Mouse (Mus musculus) intestine, embryonic 14.5 days (tissue): Measurements from ENCODE around the gene Rapsn. TPM values are rescaled to one million over a fixed set of nuclear protein-coding genes. Genes with fewer than 3 reads are reported as not detected.
A peak's percentile ranks its signal among the peaks of the same experiment; 100 is the strongest.

Experiments
- ATAC-seq: fragments of 200-750 bp; cut with Nextera tagmentation; replicated peaks from 2 replicates; pipeline ENCODE4 v1.8.0; 2017; ENCODE audit warnings: low read depth, moderate number of reproducible peaks, moderate TSS enrichment, moderate library complexity; ENCODE audit not compliant: low FRiP score, low TSS enrichment
- DNase-seq: peaks from one replicate; pipeline ENCODE4 v3.0.0-alpha.2; 2018; ENCODE audit warnings: low spot score
- H3K27ac ChIP-seq: fragments of 300-500 bp; sonication (generic); 2 replicates; pipeline ENCODE4 v1.5.1; 2014; ENCODE audit warnings: low read depth, mild to moderate bottlenecking, control low read depth
- H3K27me3 ChIP-seq: fragments of 300-500 bp; sonication (generic); replicated peaks from 2 replicates; pipeline ENCODE4 v1.6.1; 2014; ENCODE audit warnings: low read length, control low read depth; ENCODE audit not compliant: control insufficient read depth, insufficient read depth
- H3K36me3 ChIP-seq: fragments of 300-500 bp; sonication (generic); 2 replicates; pipeline ENCODE4 v1.6.1; 2014; ENCODE audit warnings: low read length, control low read depth; ENCODE audit not compliant: control insufficient read depth, insufficient read depth
- H3K4me1 ChIP-seq: fragments of 300-500 bp; sonication (generic); replicated peaks from 2 replicates; pipeline ENCODE4 v1.6.1; 2014; ENCODE audit warnings: low read length, control low read depth, mixed read lengths; ENCODE audit not compliant: control insufficient read depth, insufficient read depth
- H3K4me2 ChIP-seq: fragments of 300-500 bp; sonication (generic); 2 replicates; pipeline ENCODE4 v1.6.1; 2014; ENCODE audit warnings: low read length
- H3K4me3 ChIP-seq: fragments of 300-500 bp; sonication (generic); 2 replicates; pipeline ENCODE4 v1.5.1; 2014; ENCODE audit warnings: low read depth, low read length, control low read depth, mixed read lengths
- H3K9ac ChIP-seq: fragments of 300-500 bp; sonication (generic); 2 replicates; pipeline ENCODE4 v1.6.1; 2014; ENCODE audit warnings: mild to moderate bottlenecking, low read length
- H3K9me3 ChIP-seq: fragments of 300-500 bp; sonication (generic); 2 replicates; pipeline ENCODE4 v1.6.1; 2016; ENCODE audit warnings: low read length, control low read depth; ENCODE audit not compliant: control insufficient read depth
- WGBS: fragments of 180-500 bp; shearing (Covaris S2); extraction: QIAGEN DNeasy Blood & Tissue Kit; methylation state at CpG from one replicate; pipeline ENCODE4 v1.1.7; 2014; 5-methylcytosine and 5-hydroxymethylcytosine counted together
- polyA plus RNA-seq: library from polyadenylated mRNA; unstranded; fragments of >200 nt; fragmentation: Nextera tagmentation; extraction: Ambion mirVana; gene quantifications from 2 replicates; pipeline ENCODE4 v1.2.1, GENCODE M21; 2014

Rapsn gene
- polyA plus RNA-seq, 1 experiment from 2014 or later = 1.5 TPM

DNA sequence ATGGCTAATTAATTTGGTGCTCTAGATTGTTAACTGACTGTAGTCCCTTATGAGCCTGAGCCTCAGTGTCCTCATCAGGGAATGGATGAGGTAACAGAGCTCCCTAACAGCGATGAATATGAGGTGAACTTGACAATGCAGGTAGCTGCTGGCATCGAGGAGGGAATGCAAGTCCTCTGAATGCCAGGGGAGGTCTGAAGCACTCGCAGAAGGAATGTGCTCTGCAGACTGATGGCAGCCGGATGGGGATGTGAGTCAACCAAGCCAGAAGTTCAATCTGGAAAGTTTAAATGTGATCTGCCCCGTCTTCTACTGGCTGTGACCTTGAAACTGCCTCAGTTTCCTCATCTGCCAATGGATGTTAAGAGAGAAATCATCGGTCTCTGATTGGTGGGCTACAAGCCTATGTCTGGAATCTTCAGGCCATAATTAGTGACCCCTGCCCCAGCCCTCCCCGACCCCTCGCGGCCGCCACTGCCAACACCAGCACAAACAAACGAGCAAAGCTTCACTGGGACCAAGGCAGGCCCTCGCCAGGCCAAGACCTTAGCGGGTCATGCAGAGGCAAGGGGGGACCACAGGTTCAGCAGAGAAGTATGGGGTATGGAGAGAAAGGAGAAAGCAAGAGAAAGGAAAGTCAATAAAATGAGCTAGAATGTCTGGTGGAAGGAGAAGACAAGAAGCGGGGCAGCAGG lies 34.0 kb downstream of the Rapsn start:
- 0 out of 2 replicates have a peak, but pooled peaks have one; percentile 0 for ATAC-seq
- peak overlapping the region; percentile 79; the same call in 1 of the 2 replicates for H3K27ac ChIP-seq
- H3K4me3 ChIP-seq = peak overlapping the region; percentile 71
- peak overlapping the region; percentile 65 for H3K4me2 ChIP-seq
- peaks cover 12% of the 10 kb centered on the region for H3K4me1 ChIP-seq
- H3K36me3 ChIP-seq = peaks cover 14% of the 10 kb centered on the region; the same call in 1 of the 2 replicates
- peak; percentile 63 for DNase-seq
- WGBS = 6% methylated on average over 14 of the region's 14 CpGs
- no peaks in the 10 kb centered on the region for H3K9me3 ChIP-seq
- no peaks in the 10 kb centered on the region for H3K27me3 ChIP-seq
- peak overlapping the region; percentile 57 for H3K9ac ChIP-seq

DNA sequence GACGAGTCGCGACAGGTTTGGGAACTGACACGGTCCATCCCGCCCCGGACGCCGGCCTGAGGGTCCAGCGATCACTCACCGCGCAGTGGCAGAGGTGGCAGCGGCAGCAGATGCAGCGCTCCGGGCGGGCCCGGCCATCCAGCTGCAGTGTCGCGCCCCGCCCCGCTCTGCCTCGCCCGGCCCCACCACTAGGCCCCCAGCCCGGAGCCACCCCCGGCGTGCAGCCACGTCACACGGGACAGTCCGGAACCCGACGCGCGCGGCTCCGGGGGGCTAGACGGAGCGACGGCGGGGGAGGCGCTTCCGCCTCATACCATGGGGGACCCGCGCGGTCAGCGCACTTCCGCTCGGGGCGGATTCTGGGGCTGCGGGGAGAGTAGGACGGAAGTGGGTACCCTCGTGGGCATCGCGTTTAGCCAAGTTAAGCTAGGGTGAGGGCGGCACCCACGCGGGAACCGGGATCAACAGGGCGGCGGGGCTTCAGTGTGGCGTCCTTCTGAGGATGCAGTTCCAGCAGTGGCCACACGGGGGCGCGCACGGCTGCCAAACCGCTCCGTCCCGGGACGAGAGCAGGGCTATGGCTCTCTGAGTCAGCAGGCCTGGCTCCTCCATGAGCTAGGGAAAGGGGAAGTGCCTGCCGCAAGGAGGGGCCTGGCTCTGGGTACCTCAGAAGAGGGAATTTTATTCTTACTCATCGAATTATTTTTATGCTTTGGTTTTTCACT lies 34.8 kb downstream of the Rapsn start, which contains the start of gene Slc39a13:
TSS of gene Slc39a13 (minus strand) at position 342 of the 725 bp plus-strand sequence.
- no peaks in the 10 kb centered on the region for H3K27me3 ChIP-seq
- peak within 1 kb of the TSS; percentile 65 for H3K4me2 ChIP-seq
- H3K4me1 ChIP-seq = peaks cover 12% of the 10 kb centered on the region
- DNase-seq = peak; percentile 100
- no peaks in the 10 kb centered on the region for H3K9me3 ChIP-seq
- peak within 1 kb of the TSS; percentile 79 for H3K27ac ChIP-seq
- ATAC-seq = peak; percentile 97
- WGBS = under 1% methylated on average over 63 of the region's 69 CpGs
- peak within 1 kb of the TSS; percentile 71 for H3K4me3 ChIP-seq
- H3K36me3 ChIP-seq = peaks cover 9% of the 10 kb centered on the region; the same call in 1 of the 2 replicates
- H3K9ac ChIP-seq = peak within 1 kb of the TSS; percentile 57

DNA sequence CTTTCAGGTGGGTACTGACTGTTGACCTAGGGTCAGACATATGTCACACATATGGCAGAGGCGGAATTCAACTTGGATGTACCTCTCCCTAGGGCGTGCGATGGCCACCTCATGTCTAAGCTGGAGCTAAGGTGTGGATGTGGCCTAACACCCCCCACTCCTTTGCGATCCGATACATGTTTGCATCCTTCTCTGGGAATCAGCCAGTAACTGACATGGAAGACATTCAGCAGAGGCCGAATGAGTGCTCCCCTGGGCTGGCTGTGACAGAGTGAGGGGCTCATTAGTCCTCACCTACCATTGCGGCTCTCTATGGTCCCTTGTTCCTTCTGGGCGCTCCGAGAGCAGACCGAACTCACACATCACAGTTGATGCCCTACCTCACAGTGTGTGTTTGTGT lies 35.6 kb downstream of the Rapsn start:
- DNase-seq = no peak
- peak overlapping the region; percentile 71 for H3K4me3 ChIP-seq
- WGBS = 85% methylated on average over 10 of the region's 10 CpGs

DNA sequence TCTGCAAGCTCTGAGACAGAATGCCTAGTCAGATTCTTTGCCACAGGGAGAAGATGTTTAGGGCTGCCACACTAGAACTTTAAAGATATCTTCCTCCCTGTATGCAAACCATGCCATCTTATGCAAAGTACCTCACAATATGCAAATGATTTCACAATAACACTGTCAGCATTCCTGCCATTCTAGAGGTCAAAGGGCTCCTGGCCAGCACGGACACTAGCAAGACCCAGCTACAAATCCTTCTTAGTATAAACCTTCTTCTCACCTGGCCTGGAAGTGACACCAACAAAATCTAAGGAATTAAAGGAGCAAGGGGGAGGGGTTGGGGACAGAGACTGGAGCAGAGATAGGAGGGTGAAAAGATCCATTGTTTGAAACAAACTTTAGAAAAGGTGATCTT lies 36.7 kb downstream of the Rapsn start:
- Histone ChIP-seq H3K4me3 (no peak overlapping the region), H3K36me3 (peaks cover 3% of the 10 kb centered on the region; the same call in 1 of the 2 replicates), H3K27me3 (no peaks in the 10 kb centered on the region), H3K27ac (no peak overlapping the region), H3K9ac (no peak overlapping the region), H3K4me1 (peaks cover 12% of the 10 kb centered on the region), H3K9me3 (no peaks in the 10 kb centered on the region), H3K4me2 (no peak overlapping the region)
- ATAC-seq (no peak), DNase-seq (no peak)
- 15% methylated on average over 1 of the region's 1 CpGs for WGBS

More for the DNA sequence above, 35.6 kb downstream of the Rapsn start:
- H3K4me2 ChIP-seq = peak overlapping the region; percentile 65
- H3K9me3 ChIP-seq = no peaks in the 10 kb centered on the region
- peaks cover 12% of the 10 kb centered on the region for H3K4me1 ChIP-seq
- H3K27ac ChIP-seq = peak overlapping the region; percentile 79
- peak overlapping the region; percentile 57 for H3K9ac ChIP-seq
- peaks cover 7% of the 10 kb centered on the region; the same call in 1 of the 2 replicates for H3K36me3 ChIP-seq
- ATAC-seq = no peak
- no peaks in the 10 kb centered on the region for H3K27me3 ChIP-seq

DNA sequence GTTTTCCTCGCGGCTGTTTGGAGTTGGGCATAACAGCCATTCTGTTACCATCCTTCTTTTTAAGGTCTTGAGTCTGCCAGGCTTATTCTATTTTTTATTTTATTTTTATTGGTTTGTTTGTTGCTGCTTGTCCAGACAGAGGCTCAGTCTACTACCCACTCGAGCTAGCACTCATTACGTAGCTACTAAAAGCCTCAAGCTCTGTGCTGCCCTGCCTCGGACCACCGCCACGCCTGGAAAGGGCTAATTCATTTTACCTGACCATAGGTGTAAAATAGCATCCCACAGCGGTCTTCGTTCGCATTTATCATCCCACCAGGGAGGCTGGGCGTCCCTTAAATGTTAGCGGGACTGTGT lies 42.5 kb downstream of the Rapsn start:
- Histone ChIP-seq H3K36me3 (no peaks in the 10 kb centered on the region), H3K9me3 (no peaks in the 10 kb centered on the region), H3K27ac (no peak overlapping the region), H3K27me3 (no peaks in the 10 kb centered on the region), H3K4me3 (peak overlapping the region; percentile 43), H3K4me2 (peak overlapping the region; percentile 64), H3K4me1 (no peaks in the 10 kb centered on the region), H3K9ac (peak overlapping the region; percentile 46; the same call in 1 of the 2 replicates)
- WGBS = 13% methylated on average over 12 of the region's 12 CpGs
- ATAC-seq (no peak), DNase-seq (no peak)

DNA sequence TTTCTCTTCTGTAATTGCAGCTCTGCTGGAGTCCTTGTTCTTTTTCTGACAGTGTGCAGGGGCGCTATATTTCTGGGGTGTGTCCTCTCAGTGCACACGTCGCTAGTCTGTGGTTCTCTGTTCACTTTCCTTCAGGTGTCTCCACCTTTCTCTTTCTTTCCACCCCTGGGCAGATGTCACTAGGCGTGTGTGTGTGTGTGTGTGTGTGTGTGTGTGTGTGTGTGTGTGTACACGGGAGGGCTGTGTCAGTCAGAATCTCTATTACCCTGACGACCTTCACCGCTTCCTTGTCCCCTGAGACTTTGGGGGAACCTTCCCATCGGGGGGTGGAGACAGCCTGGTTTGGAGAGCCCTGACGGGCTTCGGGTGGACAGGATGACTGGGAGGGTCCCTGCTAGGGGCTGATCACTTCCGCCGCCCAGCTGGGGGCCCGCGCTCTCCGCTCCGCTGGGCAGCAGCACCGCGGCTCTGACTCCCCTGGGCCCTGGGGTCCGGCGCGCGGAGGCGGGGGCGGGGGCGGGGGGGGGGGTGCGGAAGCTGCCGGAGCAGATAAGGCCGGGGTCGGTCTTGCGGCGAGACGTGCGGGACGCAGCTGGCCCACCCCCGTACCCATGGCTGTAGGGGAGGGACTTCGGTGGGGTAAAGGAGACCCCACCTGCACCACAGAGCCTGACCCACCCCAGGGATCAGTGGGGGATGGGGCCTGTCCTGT lies 43.0 kb downstream of the Rapsn start:
- WGBS = under 1% methylated on average over 24 of the region's 36 CpGs
- Histone ChIP-seq H3K4me3 (peak overlapping the region; percentile 43), H3K36me3 (no peaks in the 10 kb centered on the region), H3K4me2 (peak overlapping the region; percentile 64), H3K27me3 (no peaks in the 10 kb centered on the region), H3K9me3 (no peaks in the 10 kb centered on the region), H3K27ac (no peak overlapping the region), H3K9ac (peak overlapping the region; percentile 46), H3K4me1 (no peaks in the 10 kb centered on the region)
- peak; percentile 72 for DNase-seq
- ATAC-seq = peak; percentile 67

DNA sequence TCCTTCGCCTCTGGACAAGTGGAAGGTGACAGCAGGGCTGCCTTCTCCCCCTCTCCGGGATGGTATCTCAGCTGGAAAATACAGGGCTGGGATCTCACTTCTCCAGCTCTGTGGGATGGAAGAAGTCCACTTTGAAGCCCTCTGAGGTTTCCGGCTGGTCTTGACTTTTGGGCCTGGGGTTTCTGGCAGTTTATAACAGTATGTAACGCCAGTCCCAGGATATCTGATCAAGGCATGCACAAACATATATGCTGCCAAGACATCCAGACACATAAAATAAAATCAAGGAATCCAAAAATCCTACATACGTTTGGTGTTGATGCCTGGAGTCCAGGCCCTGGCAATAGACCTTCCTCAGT lies 43.6 kb downstream of the Rapsn start:
- H3K9ac ChIP-seq = peak overlapping the region; percentile 46
- no peaks in the 10 kb centered on the region for H3K9me3 ChIP-seq
- no peaks in the 10 kb centered on the region for H3K36me3 ChIP-seq
- H3K4me2 ChIP-seq = peak overlapping the region; percentile 64
- no peaks in the 10 kb centered on the region for H3K4me1 ChIP-seq
- peak overlapping the region; percentile 43 for H3K4me3 ChIP-seq
- WGBS = 31% methylated on average over 5 of the region's 5 CpGs
- DNase-seq (no peak), ATAC-seq (no peak)
- no peak overlapping the region for H3K27ac ChIP-seq
- H3K27me3 ChIP-seq = no peaks in the 10 kb centered on the region

DNA sequence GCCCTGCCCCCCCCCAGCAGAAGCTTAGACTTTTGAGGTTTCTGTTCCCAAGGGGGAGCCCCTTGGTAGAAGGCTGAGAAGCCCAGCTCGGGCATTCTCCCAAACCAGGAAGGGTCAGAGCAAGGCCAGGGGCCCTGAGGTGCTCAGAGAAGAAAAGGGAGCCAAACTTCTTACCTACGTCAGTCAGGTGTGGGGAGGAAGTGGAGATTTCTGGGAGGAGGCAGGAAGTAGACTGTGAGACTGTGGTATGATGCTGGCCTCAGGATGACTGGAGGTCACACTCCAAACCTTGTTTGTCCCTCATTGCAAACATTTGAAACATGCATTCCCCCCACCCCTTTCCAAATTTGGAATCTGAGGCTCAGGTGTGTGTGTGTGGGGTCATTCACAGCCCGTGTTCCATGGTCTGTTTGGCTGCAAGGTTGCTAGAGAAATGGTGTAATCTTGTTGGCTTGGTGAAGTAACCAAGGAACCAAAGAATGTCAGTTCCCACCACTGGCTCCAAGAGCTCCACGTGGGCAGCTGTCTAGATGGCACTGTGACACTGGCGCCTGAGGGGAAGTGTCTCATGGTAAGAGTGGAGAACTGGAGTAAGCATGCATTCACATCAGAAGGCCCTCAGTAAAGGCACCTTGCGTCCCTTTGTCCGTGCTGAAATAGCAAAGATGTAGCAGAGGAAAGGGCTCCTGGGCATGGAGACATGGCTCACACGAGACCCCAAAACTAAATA lies 45.5 kb downstream of the Rapsn start:
- no peaks in the 10 kb centered on the region for H3K4me1 ChIP-seq
- WGBS = 69% methylated on average over 8 of the region's 8 CpGs
- no peak overlapping the region for H3K4me3 ChIP-seq
- H3K27me3 ChIP-seq = no peaks in the 10 kb centered on the region
- no peak overlapping the region for H3K9ac ChIP-seq
- H3K9me3 ChIP-seq = no peaks in the 10 kb centered on the region
- ATAC-seq = no peak
- no peak overlapping the region for H3K27ac ChIP-seq
- H3K4me2 ChIP-seq = no peak overlapping the region
- DNase-seq = no peak
- H3K36me3 ChIP-seq = no peaks in the 10 kb centered on the region
